Mouse (Mus musculus): Measurements from ENCODE around the gene Cacna1b. TPM values are rescaled to one million over a fixed set of nuclear protein-coding genes. Genes with fewer than 3 reads are reported as not detected.

The Cacna1b gene
- total RNA-seq, 1 experiment, result 2.4 TPM

DNA sequence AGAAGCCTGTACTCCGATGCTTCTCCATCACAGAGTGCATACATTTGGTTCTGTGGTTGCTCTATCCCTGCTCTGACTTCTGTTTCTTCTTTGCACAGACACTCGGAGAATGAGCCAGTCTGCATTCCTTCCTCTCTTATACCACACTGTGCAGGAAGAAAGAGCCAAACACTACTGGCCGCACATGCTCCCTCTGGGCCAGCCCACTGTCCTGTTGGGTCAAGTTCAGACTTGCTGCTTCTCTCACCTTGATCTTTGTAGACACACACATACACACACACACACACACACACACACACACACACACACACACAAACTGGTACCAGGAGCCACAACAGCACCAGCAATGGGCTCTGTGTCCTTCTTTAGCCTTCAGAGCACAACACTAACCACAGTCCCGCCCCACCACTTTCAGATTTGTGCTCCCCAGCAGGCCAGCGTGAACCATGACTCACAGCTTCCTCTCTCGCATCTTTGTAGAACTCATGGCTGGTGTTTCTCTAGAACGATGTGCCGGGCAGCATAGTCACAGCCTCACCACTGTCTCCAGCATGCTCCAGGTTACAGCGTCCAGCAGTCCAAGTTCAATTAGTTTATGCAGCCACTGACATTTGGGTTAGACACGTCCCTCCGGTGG lies 13.1 kb upstream of the Cacna1b start:
- no peaks in the 10 kb centered on the region for H3K36me3 ChIP-seq (ENCODE audit: control insufficient read depth, insufficient read depth, low read length, poor library complexity, severe bottlenecking)
- in situ Hi-C loops (cut with MboI; ENCODE audit: low sequenced_read_pairs in 2 of 2, unreplicated experiment in 2 of 2), result no loop called here
- H3K9ac ChIP-seq (ENCODE audit: insufficient read depth, low read depth, low read length, poor library complexity, severe bottlenecking), result no peak overlapping the region
- no peak for TF ChIP-seq ZNF384 (IDR thresholded peaks at IDR 0.05; ENCODE audit: low read depth, low read length)
- no peak for TF ChIP-seq HCFC1 (IDR thresholded peaks at IDR 0.05; ENCODE audit: borderline replicate concordance, insufficient read depth, low read length)
- no peak for TF ChIP-seq CHD2 (IDR thresholded peaks at IDR 0.05; ENCODE audit: low read depth, low read length)
- TF ChIP-seq MAFK (IDR thresholded peaks at IDR 0.05; ENCODE audit: insufficient read depth, low read depth, low read length), result no peak
- TF ChIP-seq ZC3H11A (IDR thresholded peaks at IDR 0.05; ENCODE audit: borderline replicate concordance, low read depth, low read length), result no peak
- no peak for DNase-seq (ENCODE audit: low read depth, low spot score)
- no peak overlapping the region for H3K27ac ChIP-seq (ENCODE audit: insufficient read depth, low read depth, low read length, poor library complexity, severe bottlenecking)
- H3K9me3 ChIP-seq (ENCODE audit: control insufficient read depth, insufficient read depth, low read depth, low read length), result no peaks in the 10 kb centered on the region
- no peak overlapping the region for H3K4me3 ChIP-seq (ENCODE audit: insufficient read depth in 1 of 2, low read depth in 1 of 2, low read length in 2 of 2, poor library complexity in 1 of 2, severe bottlenecking in 1 of 2)
- peaks cover 0 to 12% of the 10 kb centered on the region in 2 experiments; a peak in 2 of 4 replicates for H3K4me1 ChIP-seq (ENCODE audit: control insufficient read depth in 2 of 2, insufficient read depth in 2 of 2, low read length in 2 of 2, poor library complexity in 1 of 2)

GRCm38 (mm10) chr2:24774832-24775231 lies 11.9 kb upstream of the Cacna1b start:
- no peak for DNase-seq (ENCODE audit: low read depth, low spot score)

DNA sequence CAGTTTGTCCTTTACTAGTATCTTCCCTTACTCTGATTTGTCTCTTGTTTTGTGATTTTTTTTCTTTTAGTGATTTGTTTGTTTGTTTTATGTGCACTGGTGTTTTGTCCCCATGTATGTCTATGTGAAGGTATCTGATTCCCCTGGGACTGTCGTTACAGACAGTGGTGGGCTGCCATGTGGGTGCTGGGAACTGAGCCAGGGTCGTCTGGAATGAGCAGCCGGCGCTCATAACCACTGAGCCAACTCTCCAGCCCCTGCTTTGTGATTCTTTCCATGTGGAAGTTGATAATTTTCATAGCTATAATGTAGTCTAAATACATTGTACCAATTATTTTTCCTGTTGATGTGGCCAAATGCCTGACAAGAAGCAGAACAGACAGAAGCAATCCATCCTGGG lies 7.9 kb upstream of the Cacna1b start:
- Histone ChIP-seq H3K4me1 (ENCODE audit: control insufficient read depth in 2 of 2, insufficient read depth in 2 of 2, low read length in 2 of 2, poor library complexity in 1 of 2) (no peaks in the 10 kb centered on the region), H3K27ac (ENCODE audit: insufficient read depth, low read depth, low read length, poor library complexity, severe bottlenecking) (no peak overlapping the region), H3K36me3 (ENCODE audit: control insufficient read depth, insufficient read depth, low read length, poor library complexity, severe bottlenecking) (no peaks in the 10 kb centered on the region), H3K9me3 (ENCODE audit: control insufficient read depth, insufficient read depth, low read depth, low read length) (no peaks in the 10 kb centered on the region), H3K9ac (ENCODE audit: insufficient read depth, low read depth, low read length, poor library complexity, severe bottlenecking) (no peak overlapping the region), H3K4me3 (ENCODE audit: insufficient read depth in 1 of 2, low read depth in 1 of 2, low read length in 2 of 2, poor library complexity in 1 of 2, severe bottlenecking in 1 of 2) (no peak overlapping the region)
- DNase-seq (ENCODE audit: low read depth, low spot score), result no peak
- no peak for TF ChIP-seq MAFK (IDR thresholded peaks at IDR 0.05; ENCODE audit: insufficient read depth, low read depth, low read length)
- no peak for TF ChIP-seq ZNF384 (IDR thresholded peaks at IDR 0.05; ENCODE audit: low read depth, low read length)
- no peak for TF ChIP-seq ZC3H11A (IDR thresholded peaks at IDR 0.05; ENCODE audit: borderline replicate concordance, low read depth, low read length)
- TF ChIP-seq CHD2 (IDR thresholded peaks at IDR 0.05; ENCODE audit: low read depth, low read length), result no peak
- TF ChIP-seq HCFC1 (IDR thresholded peaks at IDR 0.05; ENCODE audit: borderline replicate concordance, insufficient read depth, low read length), result no peak
- in situ Hi-C loops (cut with MboI; ENCODE audit: low sequenced_read_pairs in 2 of 2, unreplicated experiment in 2 of 2), result no loop called here

More at GRCm38 (mm10) chr2:24774832-24775231, 11.9 kb upstream of the Cacna1b start:
- peaks cover 0 to 12% of the 10 kb centered on the region in 2 experiments; a peak in 2 of 4 replicates for H3K4me1 ChIP-seq (ENCODE audit: control insufficient read depth in 2 of 2, insufficient read depth in 2 of 2, low read length in 2 of 2, poor library complexity in 1 of 2)
- no peaks in the 10 kb centered on the region for H3K9me3 ChIP-seq (ENCODE audit: control insufficient read depth, insufficient read depth, low read depth, low read length)
- H3K27ac ChIP-seq (ENCODE audit: insufficient read depth, low read depth, low read length, poor library complexity, severe bottlenecking), result no peak overlapping the region
- H3K36me3 ChIP-seq (ENCODE audit: control insufficient read depth, insufficient read depth, low read length, poor library complexity, severe bottlenecking), result no peaks in the 10 kb centered on the region
- no peak overlapping the region for H3K4me3 ChIP-seq (ENCODE audit: insufficient read depth in 1 of 2, low read depth in 1 of 2, low read length in 2 of 2, poor library complexity in 1 of 2, severe bottlenecking in 1 of 2)
- TF ChIP-seq HCFC1 (IDR thresholded peaks at IDR 0.05; ENCODE audit: borderline replicate concordance, insufficient read depth, low read length) (no peak), CHD2 (IDR thresholded peaks at IDR 0.05; ENCODE audit: low read depth, low read length) (no peak), ZC3H11A (IDR thresholded peaks at IDR 0.05; ENCODE audit: borderline replicate concordance, low read depth, low read length) (no peak), ZNF384 (IDR thresholded peaks at IDR 0.05; ENCODE audit: low read depth, low read length) (no peak), MAFK (IDR thresholded peaks at IDR 0.05; ENCODE audit: insufficient read depth, low read depth, low read length) (no peak)
- in situ Hi-C loops (cut with MboI; ENCODE audit: low sequenced_read_pairs in 2 of 2, unreplicated experiment in 2 of 2), result no loop called here
- no peak overlapping the region for H3K9ac ChIP-seq (ENCODE audit: insufficient read depth, low read depth, low read length, poor library complexity, severe bottlenecking)

DNA sequence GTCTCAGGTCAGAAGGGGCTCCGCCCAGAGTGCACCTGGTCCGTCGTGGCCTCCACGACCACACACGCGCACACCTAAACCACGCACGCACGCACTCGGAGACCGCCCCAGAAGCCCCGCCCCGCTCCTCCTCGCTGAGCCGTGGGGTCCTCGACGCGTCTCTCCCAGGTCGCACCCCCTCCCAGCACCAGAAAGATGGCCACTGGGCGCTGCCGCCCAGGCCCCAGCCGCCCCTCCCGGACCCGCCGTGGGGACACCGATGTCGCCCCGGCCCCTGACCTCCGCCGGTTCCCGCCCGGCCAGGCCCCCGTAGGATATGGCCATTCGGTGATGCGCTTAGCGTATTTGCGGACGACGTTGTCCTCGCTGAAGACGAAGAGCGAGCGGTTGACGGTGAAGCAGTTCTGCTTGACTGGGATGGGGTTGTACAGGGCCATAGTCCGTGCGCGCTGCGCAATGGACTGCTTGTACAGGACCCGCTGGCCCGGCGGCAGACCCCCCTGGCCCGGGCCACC lies 449 bp downstream of the Cacna1b start:
- no peak overlapping the region for H3K27ac ChIP-seq (ENCODE audit: insufficient read depth, low read depth, low read length, poor library complexity, severe bottlenecking)
- in situ Hi-C loops (cut with MboI; ENCODE audit: low sequenced_read_pairs in 2 of 2, unreplicated experiment in 2 of 2), result no loop called here
- no peaks in the 10 kb centered on the region for H3K4me1 ChIP-seq (ENCODE audit: control insufficient read depth in 2 of 2, insufficient read depth in 2 of 2, low read length in 2 of 2, poor library complexity in 1 of 2)
- H3K9ac ChIP-seq (ENCODE audit: insufficient read depth, low read depth, low read length, poor library complexity, severe bottlenecking), result no peak overlapping the region
- DNase-seq (ENCODE audit: low read depth, low spot score), result no peak
- H3K4me3 ChIP-seq (ENCODE audit: insufficient read depth in 1 of 2, low read depth in 1 of 2, low read length in 2 of 2, poor library complexity in 1 of 2, severe bottlenecking in 1 of 2), result peak overlapping the region; percentile 91
- H3K36me3 ChIP-seq (ENCODE audit: control insufficient read depth, insufficient read depth, low read length, poor library complexity, severe bottlenecking), result no peaks in the 10 kb centered on the region
- H3K9me3 ChIP-seq (ENCODE audit: control insufficient read depth, insufficient read depth, low read depth, low read length), result no peaks in the 10 kb centered on the region
- TF ChIP-seq CHD2 (IDR thresholded peaks at IDR 0.05; ENCODE audit: low read depth, low read length), result no peak

Measured in ES-E14 (cell line).